Mouse (Mus musculus) adrenal gland, postnatal 25 days (tissue): ENCODE results near the gene Psmd3. TPM values are rescaled to one million over a fixed set of nuclear protein-coding genes. Genes with fewer than 3 reads are reported as not detected.

Experiments used
- total RNA-seq: library from RNA; stranded (reverse); gene quantifications from 2 replicates; pipeline ENCODE4 v1.2.3, GENCODE M21; 2021

The Psmd3 gene
- total RNA-seq, 1 experiment from 2014 or later: 134 TPM

Other genes with a start within 250 kb of the Psmd3 start
- gene Mien1, start 243.6 kb upstream of the Psmd3 start, total RNA-seq: 80.3 and 84.7 TPM in 2 replicates
- gene Grb7, start 236.2 kb upstream of the Psmd3 start, total RNA-seq: 1.0 TPM in 1 of 2 replicates, not detected in the other
- 0.30 TPM in 1 of 2 replicates, not detected in the other for gene Ikzf3, start 136.5 kb upstream of the Psmd3 start, total RNA-seq
- gene Zpbp2, start 131.5 kb upstream of the Psmd3 start, total RNA-seq: 0.70 TPM in 1 of 2 replicates, not detected in the other
- 96.8 and 98.6 TPM in 2 replicates for gene Ormdl3, start 95.2 kb upstream of the Psmd3 start, total RNA-seq
- gene Lrrc3c, start 84.3 kb upstream of the Psmd3 start, total RNA-seq: not detected in 2 replicates
- 7.6 and 13.5 TPM in 2 replicates for gene Gm12355, start 56.9 kb upstream of the Psmd3 start, total RNA-seq
- gene Gsdma3, start 56.2 kb upstream of the Psmd3 start, total RNA-seq: 25.1 and 29.1 TPM in 2 replicates
- 0.88 and 1.8 TPM in 2 replicates for gene Gsdma2, start 35.8 kb upstream of the Psmd3 start, total RNA-seq
- gene Gsdma, start 18.2 kb upstream of the Psmd3 start, total RNA-seq: not detected in 2 replicates
- not detected in 2 replicates for gene Csf3, start 18.7 kb downstream of the Psmd3 start, total RNA-seq
- gene Med24, start 46.9 kb downstream of the Psmd3 start, total RNA-seq: 40.9 and 61.5 TPM in 2 replicates
- 82.5 and 89.4 TPM in 2 replicates for gene Thra, start 58.1 kb downstream of the Psmd3 start, total RNA-seq
- 234 and 238 TPM in 2 replicates for gene Nr1d1, start 92.8 kb downstream of the Psmd3 start, total RNA-seq
- gene Msl1, start 113.0 kb downstream of the Psmd3 start, total RNA-seq: 109 and 113 TPM in 2 replicates
- 37.2 and 41.5 TPM in 2 replicates for gene Casc3, start 122.4 kb downstream of the Psmd3 start, total RNA-seq
- gene Rapgefl1, start 154.2 kb downstream of the Psmd3 start, total RNA-seq: 0.52 and 0.70 TPM in 2 replicates
- 18.0 and 26.4 TPM in 2 replicates for gene Wipf2, start 181.1 kb downstream of the Psmd3 start, total RNA-seq
- 1.7 and 4.3 TPM in 2 replicates for gene Cdc6, start 225.2 kb downstream of the Psmd3 start, total RNA-seq
- gene Rara, start 245.3 kb downstream of the Psmd3 start, total RNA-seq: 21.8 and 27.7 TPM in 2 replicates